Mouse (Mus musculus): ENCODE measurements around the gene Nudt19. TPM values are rescaled to one million over a fixed set of nuclear protein-coding genes. Genes with fewer than 3 reads are reported as not detected.

Nudt19 gene
- polyA plus RNA-seq, 1 experiment from 2014 or later, result 117 TPM

DNA sequence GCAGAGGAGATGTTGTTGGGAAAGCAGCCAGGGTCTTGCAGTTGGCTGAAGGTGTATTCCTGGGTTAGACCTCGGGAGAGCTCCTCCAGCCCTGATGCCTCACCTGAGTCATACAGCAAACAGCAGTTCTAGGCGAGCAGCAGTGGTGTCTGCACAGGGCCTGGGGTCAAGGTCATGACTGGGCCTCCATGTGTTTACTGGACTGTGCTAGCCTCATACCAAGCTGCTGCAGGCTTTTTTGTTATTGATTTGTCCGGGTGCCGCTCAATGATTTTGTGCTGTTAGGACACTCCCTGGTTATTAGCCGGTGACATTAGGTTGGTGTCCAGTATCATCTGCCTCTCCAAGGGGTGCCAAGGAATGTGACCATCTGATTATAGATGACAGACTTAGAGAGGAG is 31.6 kb upstream of the Nudt19 start:
- H3K4me1 ChIP-seq (replicated peaks; ENCODE audit: control insufficient read depth, insufficient read depth, low read length), result peaks cover 6% of the 10 kb centered on the region
- H3K27ac ChIP-seq (ENCODE audit: low read depth), result no peak overlapping the region
- no peak overlapping the region for H3K4me2 ChIP-seq (ENCODE audit: low read length)
- DNase-seq (ENCODE audit: low spot score) (no peak), ATAC-seq (replicated peaks; ENCODE audit: low FRiP score, low TSS enrichment, low read depth) (no peak)
- no peak overlapping the region for H3K4me3 ChIP-seq (ENCODE audit: low read depth, low read length)
- H3K27me3 ChIP-seq (replicated peaks; ENCODE audit: control insufficient read depth, insufficient read depth, low read length), result peaks cover 21% of the 10 kb centered on the region
- no peak overlapping the region for H3K9ac ChIP-seq (ENCODE audit: low read length)
- no peaks in the 10 kb centered on the region for H3K9me3 ChIP-seq (ENCODE audit: control insufficient read depth, low read length)
- peaks cover 12% of the 10 kb centered on the region for H3K36me3 ChIP-seq (ENCODE audit: control insufficient read depth, insufficient read depth, low read length)
- 39% methylated on average over 5 of the region's 5 CpGs for WGBS

DNA sequence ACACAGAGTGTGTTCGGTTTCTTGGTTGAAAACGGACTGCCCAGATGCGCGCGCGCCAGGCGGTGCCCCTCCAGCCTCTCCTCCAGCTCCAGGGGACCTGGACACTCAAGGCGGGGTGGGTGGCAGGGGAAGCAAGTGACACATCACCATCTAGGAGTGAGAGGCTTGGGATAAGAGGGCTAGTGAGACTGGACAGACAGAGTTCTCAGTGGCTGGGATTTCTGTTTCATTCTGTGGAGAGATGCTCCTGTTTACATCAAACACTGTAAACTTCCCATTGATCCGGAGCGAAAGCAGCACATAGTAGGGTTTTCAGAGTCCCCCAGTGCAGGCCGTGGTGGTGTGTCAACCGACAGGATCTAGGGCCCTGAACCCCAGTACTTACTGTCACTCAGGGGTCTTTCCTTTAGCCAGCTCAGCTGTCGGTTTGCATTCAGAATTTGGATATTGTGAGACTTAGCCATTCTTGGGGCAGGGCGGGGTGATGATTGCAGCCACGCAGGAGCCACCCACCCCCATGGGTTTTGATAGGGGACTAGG is 30.9 kb upstream of the Nudt19 start:
- H3K36me3 ChIP-seq (ENCODE audit: control insufficient read depth, insufficient read depth, low read length), result peaks cover 5% of the 10 kb centered on the region
- H3K9me3 ChIP-seq (ENCODE audit: control insufficient read depth, low read length), result no peaks in the 10 kb centered on the region
- H3K4me3 ChIP-seq (ENCODE audit: low read depth, low read length), result peak overlapping the region; percentile 94
- peaks cover 6% of the 10 kb centered on the region for H3K4me1 ChIP-seq (replicated peaks; ENCODE audit: control insufficient read depth, insufficient read depth, low read length)
- H3K4me2 ChIP-seq (ENCODE audit: low read length), result peak overlapping the region; percentile 100
- DNase-seq (ENCODE audit: low spot score) (no peak), ATAC-seq (replicated peaks; ENCODE audit: low FRiP score, low TSS enrichment, low read depth) (no peak)
- H3K27me3 ChIP-seq (replicated peaks; ENCODE audit: control insufficient read depth, insufficient read depth, low read length), result peaks cover 22% of the 10 kb centered on the region
- H3K9ac ChIP-seq (ENCODE audit: low read length), result peak overlapping the region; percentile 76
- WGBS, result 18% methylated on average over 15 of the region's 15 CpGs
- H3K27ac ChIP-seq (ENCODE audit: low read depth), result no peak overlapping the region

DNA sequence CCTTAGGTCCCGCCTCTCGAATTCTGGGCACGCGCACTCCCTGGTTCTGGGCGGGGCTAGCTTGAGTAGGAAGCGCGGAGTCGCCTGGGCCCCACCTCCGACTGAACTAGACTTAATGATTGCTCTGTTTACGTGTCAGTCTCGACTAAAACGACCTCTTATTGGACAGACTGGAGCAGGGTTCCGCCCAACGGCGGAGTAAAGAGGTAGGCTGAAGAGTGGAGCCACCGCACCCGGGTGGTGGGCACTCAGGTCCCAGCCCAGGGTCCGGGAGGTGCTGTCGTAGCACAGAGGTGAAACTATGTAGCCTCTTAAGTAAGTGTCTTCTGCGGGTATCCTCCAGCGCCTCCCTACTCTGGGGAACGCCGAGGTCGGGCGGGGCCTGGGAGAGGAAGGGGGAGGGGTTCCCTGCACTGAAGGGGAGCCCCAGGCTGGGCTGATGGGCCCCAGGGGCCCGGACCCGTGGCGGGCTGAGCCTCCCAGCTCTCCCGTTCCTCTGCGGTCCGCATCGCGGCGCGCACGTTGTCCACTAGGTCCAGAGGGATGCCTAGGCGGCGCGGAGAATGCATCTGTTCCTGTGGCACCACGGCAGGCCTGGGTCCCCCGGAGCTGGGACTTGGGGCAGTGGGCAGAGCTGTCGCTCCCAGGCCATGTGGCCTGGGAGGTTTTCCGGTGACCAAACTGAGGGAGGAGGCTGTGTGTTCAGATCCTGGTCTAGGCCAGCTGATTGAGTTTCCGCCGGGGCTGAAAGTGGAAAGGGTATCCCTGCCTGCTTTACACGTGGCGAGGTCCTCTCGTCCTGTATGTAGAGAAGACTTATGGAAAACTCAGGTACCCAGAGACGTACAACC is 30.2 kb upstream of the Nudt19 start, which contains the start of gene Ankrd27:
Ankrd27 (plus strand) TSS at position 190 of the 851 bp plus-strand sequence.
- peak within 1 kb of the TSS; percentile 51 for H3K27ac ChIP-seq (ENCODE audit: low read depth)
- H3K9ac ChIP-seq (ENCODE audit: low read length), result peak within 1 kb of the TSS; percentile 76

DNA sequence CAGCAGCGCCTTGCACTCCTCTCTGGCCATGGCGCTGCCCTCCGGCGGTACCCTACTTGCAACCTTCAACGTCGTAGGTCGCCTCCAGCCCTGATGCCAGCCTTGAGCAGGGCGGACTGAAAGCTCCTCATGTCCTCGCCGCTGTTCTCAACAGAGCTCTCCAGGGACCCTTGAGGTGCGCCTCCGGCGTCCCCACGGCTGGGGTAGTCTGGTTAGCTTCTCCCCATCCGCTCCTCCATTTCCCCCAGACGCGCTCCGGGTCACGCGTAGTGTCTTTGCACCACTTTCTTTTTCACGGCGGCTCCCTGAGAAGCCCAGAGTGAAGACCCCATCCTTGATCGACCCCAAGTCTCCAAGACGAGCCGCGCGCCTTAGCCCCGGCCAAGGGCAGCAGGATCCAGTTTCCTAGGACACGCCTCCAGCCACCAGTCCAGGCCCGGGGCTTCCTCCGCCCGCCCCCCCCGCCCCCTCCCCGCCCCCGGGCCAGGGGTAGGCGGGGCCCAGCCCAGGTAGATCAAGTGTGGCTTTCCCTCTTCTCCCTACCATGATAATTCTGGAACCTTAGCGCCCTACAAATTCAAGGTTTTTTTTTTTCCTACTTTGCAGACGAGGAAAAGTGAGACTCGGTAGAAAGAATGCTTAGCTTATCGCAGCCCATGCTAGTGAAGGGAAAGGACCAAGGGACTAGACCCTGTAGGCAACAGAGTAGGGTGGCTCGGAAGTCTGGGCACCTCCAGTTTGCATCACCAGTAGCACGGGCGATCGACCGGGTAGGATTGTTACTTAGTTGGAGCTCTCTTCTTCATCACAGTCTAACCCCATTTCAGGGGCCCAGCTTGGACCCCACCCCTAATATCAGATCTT is 29.3 kb upstream of the Nudt19 start, which contains the start of gene Rgs9bp:
Rgs9bp (minus strand) TSS at position 392 of the 864 bp plus-strand sequence.
- H3K4me3 ChIP-seq (ENCODE audit: low read depth, low read length), result peak within 1 kb of the TSS; percentile 94
- H3K9ac ChIP-seq (ENCODE audit: low read length), result peak within 1 kb of the TSS; percentile 76
- H3K27me3 ChIP-seq (replicated peaks; ENCODE audit: control insufficient read depth, insufficient read depth, low read length), result peaks cover 22% of the 10 kb centered on the region
- H3K4me2 ChIP-seq (ENCODE audit: low read length), result peak within 1 kb of the TSS; percentile 100
- 1% methylated on average over 45 of the region's 45 CpGs for whole genome bisulfite sequencing
- no peaks in the 10 kb centered on the region for H3K9me3 ChIP-seq (ENCODE audit: control insufficient read depth, low read length)
- no peaks in the 10 kb centered on the region for H3K36me3 ChIP-seq (ENCODE audit: control insufficient read depth, insufficient read depth, low read length)
- H3K27ac ChIP-seq (ENCODE audit: low read depth), result peak within 1 kb of the TSS; percentile 51
- peak; percentile 91 for DNase-seq (ENCODE audit: low spot score)
- H3K4me1 ChIP-seq (replicated peaks; ENCODE audit: control insufficient read depth, insufficient read depth, low read length), result peaks cover 6% of the 10 kb centered on the region
- ATAC-seq (replicated peaks; ENCODE audit: low FRiP score, low TSS enrichment, low read depth), result peak; percentile 86

More for the DNA sequence above, 30.2 kb upstream of the Nudt19 start, which contains the start of gene Ankrd27:
- H3K9me3 ChIP-seq (ENCODE audit: control insufficient read depth, low read length), result no peaks in the 10 kb centered on the region
- H3K27me3 ChIP-seq (replicated peaks; ENCODE audit: control insufficient read depth, insufficient read depth, low read length), result peaks cover 22% of the 10 kb centered on the region
- DNase-seq (ENCODE audit: low spot score) (peak; percentile 95), ATAC-seq (replicated peaks; ENCODE audit: low FRiP score, low TSS enrichment, low read depth) (peak; percentile 97)
- peak within 1 kb of the TSS; percentile 94 for H3K4me3 ChIP-seq (ENCODE audit: low read depth, low read length)
- 2% methylated on average over 49 of the region's 49 CpGs for WGBS
- no peaks in the 10 kb centered on the region for H3K36me3 ChIP-seq (ENCODE audit: control insufficient read depth, insufficient read depth, low read length)
- peaks cover 6% of the 10 kb centered on the region for H3K4me1 ChIP-seq (replicated peaks; ENCODE audit: control insufficient read depth, insufficient read depth, low read length)
- H3K4me2 ChIP-seq (ENCODE audit: low read length), result peak within 1 kb of the TSS; percentile 100

DNA sequence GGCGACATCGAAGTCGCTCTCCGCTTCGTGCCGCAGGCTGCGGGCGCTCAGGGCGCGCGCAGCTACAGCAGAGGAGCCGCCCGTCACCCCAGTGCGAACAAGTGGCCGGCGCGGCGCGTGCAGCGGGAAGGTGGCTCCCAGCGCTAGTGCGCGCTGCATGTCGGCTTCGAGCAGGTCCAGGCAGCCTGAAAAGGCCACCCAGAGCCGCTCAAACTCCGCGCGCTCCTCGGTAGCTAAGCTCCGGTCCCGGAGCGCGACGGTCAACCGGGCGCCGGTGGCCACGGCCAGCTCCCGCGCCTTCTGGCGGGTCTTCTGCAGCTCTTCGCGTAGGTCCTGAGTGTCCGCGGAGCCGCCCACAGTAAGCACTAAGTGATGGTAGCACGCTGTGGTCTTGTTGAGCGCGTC is 28.7 kb upstream of the Nudt19 start:
- Histone ChIP-seq H3K36me3 (ENCODE audit: control insufficient read depth, insufficient read depth, low read length) (no peaks in the 10 kb centered on the region), H3K27ac (ENCODE audit: low read depth) (no peak overlapping the region), H3K9me3 (ENCODE audit: control insufficient read depth, low read length) (no peaks in the 10 kb centered on the region), H3K4me2 (ENCODE audit: low read length) (peak overlapping the region; percentile 100), H3K27me3 (replicated peaks; ENCODE audit: control insufficient read depth, insufficient read depth, low read length) (peaks cover 22% of the 10 kb centered on the region), H3K9ac (ENCODE audit: low read length) (peak overlapping the region; percentile 57), H3K4me1 (replicated peaks; ENCODE audit: control insufficient read depth, insufficient read depth, low read length) (peaks cover 6% of the 10 kb centered on the region), H3K4me3 (ENCODE audit: low read depth, low read length) (peak overlapping the region; percentile 94)
- under 1% methylated on average over 50 of the region's 50 CpGs for WGBS
- DNase-seq (ENCODE audit: low spot score) (no peak), ATAC-seq (replicated peaks; ENCODE audit: low FRiP score, low TSS enrichment, low read depth) (no peak)

DNA sequence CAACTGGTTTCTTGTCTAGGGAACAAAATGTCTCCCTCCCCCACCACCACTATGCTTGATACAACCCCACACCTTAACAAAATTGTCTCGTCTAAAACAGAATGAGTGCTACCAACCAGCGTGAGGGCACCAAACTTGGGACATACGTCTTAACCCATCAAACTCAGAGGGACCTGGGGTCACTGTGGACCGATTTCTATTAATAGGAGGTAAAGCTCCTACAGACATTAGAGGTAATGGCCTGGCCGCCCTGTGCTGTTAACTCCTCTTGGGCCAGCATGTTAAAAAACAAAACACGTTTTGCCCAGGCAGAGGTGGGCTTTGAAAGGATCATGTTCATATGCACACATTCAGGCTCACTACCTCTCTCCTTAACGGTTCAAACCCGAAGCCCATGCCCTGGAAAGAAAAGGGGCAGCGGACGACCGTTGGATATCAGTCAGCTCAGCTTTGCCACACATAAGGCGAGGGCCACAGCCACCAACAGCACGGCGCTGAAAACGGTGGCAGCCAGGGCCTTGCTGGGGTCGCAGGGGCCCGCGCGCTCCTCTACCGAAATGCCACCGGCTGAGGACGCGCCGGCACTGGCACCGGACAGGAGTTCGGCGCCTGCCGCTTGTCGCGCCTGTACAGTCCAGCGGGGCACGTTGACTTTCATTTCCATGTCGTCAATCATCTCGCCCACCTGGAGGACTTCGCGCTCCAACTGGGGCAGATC is 28.1 kb upstream of the Nudt19 start:
- DNase-seq (ENCODE audit: low spot score), result peak; percentile 58
- H3K27me3 ChIP-seq (replicated peaks; ENCODE audit: control insufficient read depth, insufficient read depth, low read length), result peaks cover 22% of the 10 kb centered on the region
- no peaks in the 10 kb centered on the region for H3K36me3 ChIP-seq (ENCODE audit: control insufficient read depth, insufficient read depth, low read length)
- no peaks in the 10 kb centered on the region for H3K9me3 ChIP-seq (ENCODE audit: control insufficient read depth, low read length)
- H3K27ac ChIP-seq (ENCODE audit: low read depth), result no peak overlapping the region
- no peak overlapping the region; the same call in 1 of the 2 replicates for H3K9ac ChIP-seq (ENCODE audit: low read length)
- 4% methylated on average over 36 of the region's 36 CpGs for WGBS
- peak overlapping the region; percentile 100 for H3K4me2 ChIP-seq (ENCODE audit: low read length)
- H3K4me3 ChIP-seq (ENCODE audit: low read depth, low read length), result peak overlapping the region; percentile 94
- no peak for ATAC-seq (replicated peaks; ENCODE audit: low FRiP score, low TSS enrichment, low read depth)
- peaks cover 6% of the 10 kb centered on the region for H3K4me1 ChIP-seq (replicated peaks; ENCODE audit: control insufficient read depth, insufficient read depth, low read length)

DNA sequence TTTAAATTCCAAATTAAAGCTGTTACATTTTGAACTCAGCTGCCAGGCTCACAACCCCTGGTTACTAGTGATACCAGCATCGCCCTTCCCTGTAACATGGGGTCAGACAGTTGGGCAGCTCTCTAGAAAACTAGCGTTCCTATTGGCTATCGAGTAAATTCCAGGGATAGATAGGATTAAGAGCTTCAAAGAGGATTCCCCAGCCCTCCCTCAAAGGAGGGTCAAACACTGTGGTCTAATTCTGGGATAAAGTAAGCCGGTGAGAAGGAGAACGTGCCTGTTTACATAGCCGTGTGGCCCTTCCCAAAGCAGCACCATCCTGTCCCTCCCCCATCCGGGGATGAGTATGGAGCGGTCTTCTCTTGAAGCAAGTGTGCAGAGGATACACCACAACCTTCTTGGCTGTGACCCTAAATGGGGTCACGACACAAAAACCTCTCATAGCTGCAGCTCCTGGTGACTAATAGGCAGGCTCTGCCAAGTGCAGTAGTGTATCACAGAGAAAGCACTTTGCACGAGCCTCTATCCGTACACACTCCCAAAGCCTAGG is 27.4 kb upstream of the Nudt19 start:
- H3K4me3 ChIP-seq (ENCODE audit: low read depth, low read length), result no peak overlapping the region
- H3K27ac ChIP-seq (ENCODE audit: low read depth), result no peak overlapping the region
- WGBS, result 10% methylated on average over 11 of the region's 11 CpGs
- H3K4me1 ChIP-seq (replicated peaks; ENCODE audit: control insufficient read depth, insufficient read depth, low read length), result peaks cover 6% of the 10 kb centered on the region
- DNase-seq (ENCODE audit: low spot score), result no peak
- no peak for ATAC-seq (replicated peaks; ENCODE audit: low FRiP score, low TSS enrichment, low read depth)
- peaks cover 22% of the 10 kb centered on the region for H3K27me3 ChIP-seq (replicated peaks; ENCODE audit: control insufficient read depth, insufficient read depth, low read length)
- H3K4me2 ChIP-seq (ENCODE audit: low read length), result no peak overlapping the region
- H3K36me3 ChIP-seq (ENCODE audit: control insufficient read depth, insufficient read depth, low read length), result no peaks in the 10 kb centered on the region
- no peak overlapping the region for H3K9ac ChIP-seq (ENCODE audit: low read length)
- no peaks in the 10 kb centered on the region for H3K9me3 ChIP-seq (ENCODE audit: control insufficient read depth, low read length)
